ENCODE assay signal across 15 mouse cellular contexts in genomic region chr1:20921081-20921528, GRCm38 (mm10). TPM values are rescaled to one million over a fixed set of nuclear protein-coding genes. Genes with fewer than 3 reads are reported as not detected.
A peak's percentile ranks its signal among the peaks of the same experiment; 100 is the strongest.
DNase-seq lines count a peak whose midpoint lies in the region; ATAC-seq lines count a peak whose summit lies in the region.
"Had no signal": no experiment of that assay in that cellular context is flagged by ENCODE, and none has a peak within 500 bp of the region (broad histone marks: within the 10 kb centered on the region; RNA-seq: fewer than 3 reads in every experiment).

No protein-coding gene starts in this region.

- no peak overlapping the region for H3K4me3 ChIP-seq in kidney, embryonic 16.5 days (ENCODE audit: low read length)
- H3K4me3 ChIP-seq: hindbrain, embryonic 10.5 days had no signal

- WGBS in kidney, embryonic 16.5 days, result 78% methylated on average over 10 of the region's 10 CpGs

- no peak overlapping the region for H3K4me2 ChIP-seq in kidney, embryonic 16.5 days (replicated peaks; ENCODE audit: low read depth, low read length)
- H3K4me2 ChIP-seq: liver, embryonic 11.5 days had no signal

- H3K9me3 ChIP-seq in kidney, embryonic 16.5 days (ENCODE audit: low read length), result no peaks in the 10 kb centered on the region
- H3K9me3 ChIP-seq: hindbrain, embryonic 10.5 days had no signal

- H3K4me1 ChIP-seq in kidney, embryonic 16.5 days (ENCODE audit: insufficient read depth, low read length), result no peaks in the 10 kb centered on the region

- H3K27ac ChIP-seq in kidney, embryonic 16.5 days (ENCODE audit: low read length), result no peak overlapping the region
- H3K27ac ChIP-seq: hindbrain, embryonic 10.5 days; macrophage had no signal

- no peak overlapping the region for H3K9ac ChIP-seq in kidney, embryonic 16.5 days (replicated peaks; ENCODE audit: low read length)

- DNase-seq in heart, postnatal 4 days, result peak; percentile 15
- DNase-seq in heart, postnatal 36 days, result no peak
- peak; percentile 12 for DNase-seq in testis, postnatal 14 days (ENCODE audit: low spot score)
- no peak for DNase-seq in testis, postnatal 10 days (ENCODE audit: low spot score)
- peak; percentile 50 to 61 for DNase-seq in cerebellum, postnatal 10 days
- no peak for DNase-seq in gastrocnemius, postnatal 36 days
- DNase-seq: right cerebral cortex, postnatal 4 days; thymus, postnatal 36 days had no signal

- no peaks in the 10 kb centered on the region for H3K27me3 ChIP-seq in kidney, embryonic 16.5 days (ENCODE audit: insufficient read depth, low read length)
- H3K27me3 ChIP-seq: CH12.LX had no signal

- H3K36me3 ChIP-seq in kidney, embryonic 16.5 days (ENCODE audit: insufficient read depth, low read length), result no peaks in the 10 kb centered on the region
- H3K36me3 ChIP-seq: hindbrain, embryonic 10.5 days had no signal

- no peak for ATAC-seq in kidney, embryonic 16.5 days (ENCODE audit: low FRiP score, low TSS enrichment)
- ATAC-seq: forebrain, embryonic 16.5 days; intestine, embryonic 16.5 days had no signal

- intact Hi-C loops in heart, postnatal 36 days (cut with DNase I), result no loop called here
- intact Hi-C loops in gastrocnemius, postnatal 36 days (cut with DNase I), result no loop called here

RNA-seq across cellular contexts. Expression of gene Efhc1, which starts 30.3 kb away (rescaled TPM):
- total RNA-seq in heart, postnatal 4 days (2021), result 1 to 10 TPM in 1 of 2 experiments, under 1 TPM in 1; 0.60 to 1.0 TPM
- 1 to 10 TPM in 1 of 2 experiments, under 1 TPM in 1; 0.92 to 1.6 TPM for total RNA-seq in heart, postnatal 36 days (2021)
- under 1 TPM; 0.36 to 0.81 TPM for total RNA-seq in gastrocnemius, postnatal 36 days (2021)
- 2.5 and 2.6 TPM in 2 replicates for polyA plus RNA-seq in kidney, embryonic 16.5 days (2015; fragmentation: Nextera tagmentation; extraction: Ambion mirVana)
- total RNA-seq: CH12.LX had no signal

RNA-seq across cellular contexts. Expression of gene Paqr8, which starts 30.7 kb away (rescaled TPM):
- total RNA-seq in heart, postnatal 4 days (2021), result 1 to 10 TPM; 2.4 TPM
- 1 to 10 TPM; 1.5 to 1.8 TPM for total RNA-seq in heart, postnatal 36 days (2021)
- total RNA-seq in gastrocnemius, postnatal 36 days (2021), result under 1 TPM; 0.71 to 0.72 TPM
- 4.7 and 5.2 TPM in 2 replicates for polyA plus RNA-seq in kidney, embryonic 16.5 days (2015; fragmentation: Nextera tagmentation; extraction: Ambion mirVana)

Comparison
In these comparisons a context has a peak if more than half of its experiments do, and no peak if none do; other contexts are left out.
1. DNase-seq: peak in heart, postnatal 4 days (single experiment), testis, postnatal 14 days (single experiment) and cerebellum, postnatal 10 days (2 of 2); none in heart, postnatal 36 days (0 of 2), testis, postnatal 10 days (single experiment) and gastrocnemius, postnatal 36 days (0 of 2).